Mouse (Mus musculus): ENCODE data around the gene Slc5a2. TPM values are rescaled to one million over a fixed set of nuclear protein-coding genes. Genes with fewer than 3 reads are reported as not detected.

Gene Slc5a2
- total RNA-seq, 4 experiments from 2014 or later, result not detected

Small RNA genes lying within 50 kb of the gene (microRNA-seq; reads per million reads assigned to microRNA genes)
- not detected for gene Mir3103

Other genes with a start within 250 kb of the Slc5a2 start
- 1 to 10 TPM in 2 of 4 experiments, under 1 TPM in 2; 0.60 to 3.1 (median 1.1) TPM for gene Itgam, start 203.0 kb upstream of the Slc5a2 start, total RNA-seq (2022)
- not detected for gene Gm49368, start 203.0 kb upstream of the Slc5a2 start, total RNA-seq (2022)
- under 1 TPM in 2 of 4 experiments, not detected in 2; 0.07 to 0.18 TPM for gene Itgax, start 136.1 kb upstream of the Slc5a2 start, total RNA-seq (2022)
- gene Itgad, start 111.3 kb upstream of the Slc5a2 start, total RNA-seq (2022), result under 1 TPM in 1 of 4 experiments, not detected in 3; 0.10 TPM
- gene Cox6a2, start 59.3 kb upstream of the Slc5a2 start, total RNA-seq (2022), result 1,000 to 10,000 TPM; 1,058 to 1,573 (median 1,397) TPM
- gene Armc5, start 28.3 kb upstream of the Slc5a2 start, total RNA-seq (2022), result 10 to 100 TPM in 1 of 4 experiments, 1 to 10 TPM in 3; 7.3 to 11.0 (median 8.7) TPM
- gene 9130023H24Rik, start 27.6 kb upstream of the Slc5a2 start, total RNA-seq (2022), result 1 to 10 TPM; 1.7 to 3.0 (median 1.9) TPM
- gene Tgfb1i1, start 18.8 kb upstream of the Slc5a2 start, total RNA-seq (2022), result 1 to 10 TPM; 3.3 to 4.1 (median 3.6) TPM
- gene BC017158, start 32.5 kb downstream of the Slc5a2 start, total RNA-seq (2022), result 1 to 10 TPM; 2.2 to 2.5 (median 2.3) TPM
- 1 to 10 TPM in 2 of 4 experiments, under 1 TPM in 2; 0.77 to 4.1 (median 1.3) TPM for gene Rgs10, start 153.1 kb downstream of the Slc5a2 start, total RNA-seq (2022)
- gene Tial1, start 196.1 kb downstream of the Slc5a2 start, total RNA-seq (2022), result 10 to 100 TPM; 41.1 to 48.7 (median 44.1) TPM

Measured in gastrocnemius, adult 8-10 months (tissue).